Mouse (Mus musculus): Measurements from ENCODE around the gene Slc35d3. TPM values are rescaled to one million over a fixed set of nuclear protein-coding genes. Genes with fewer than 3 reads are reported as not detected.

Slc35d3 gene
- not detected in 2 replicates for total RNA-seq (2017)

GRCm38 (mm10) chr10:19850998-19851691 is at the start of gene Slc35d3:
Gene Slc35d3 (minus strand): TSS chr10:19851459.
- peak; percentile 40; the same call in 1 of the 2 replicates for ATAC-seq (ENCODE audit: extremely low read depth, insufficient number of reproducible peaks, low FRiP score, poor library complexity, severe bottlenecking)

GRCm38 (mm10) chr10:19900191-19900590 is 48.9 kb upstream of the Slc35d3 start:
- no peak for ATAC-seq (ENCODE audit: extremely low read depth, insufficient number of reproducible peaks, low FRiP score, poor library complexity, severe bottlenecking)

- peak; percentile 33; the same call in 1 of the 2 replicates for ATAC-seq (ENCODE audit: extremely low read depth, insufficient number of reproducible peaks, low FRiP score, poor library complexity, severe bottlenecking)
Observed at GRCm38 (mm10) chr10:19893976-19894375, 42.7 kb upstream of the Slc35d3 start.

- ATAC-seq (ENCODE audit: extremely low read depth, insufficient number of reproducible peaks, low FRiP score, poor library complexity, severe bottlenecking) = no peak
Observed at GRCm38 (mm10) chr10:19893146-19893545, 41.9 kb upstream of the Slc35d3 start.

GRCm38 (mm10) chr10:19891686-19892085 is 40.4 kb upstream of the Slc35d3 start:
- no peak for ATAC-seq (ENCODE audit: extremely low read depth, insufficient number of reproducible peaks, low FRiP score, poor library complexity, severe bottlenecking)

- ATAC-seq (ENCODE audit: extremely low read depth, insufficient number of reproducible peaks, low FRiP score, poor library complexity, severe bottlenecking) = no peak
Observed at GRCm38 (mm10) chr10:19889908-19890307, 38.6 kb upstream of the Slc35d3 start.

GRCm38 (mm10) chr10:19886249-19886648 is 35.0 kb upstream of the Slc35d3 start:
- ATAC-seq (ENCODE audit: extremely low read depth, insufficient number of reproducible peaks, low FRiP score, poor library complexity, severe bottlenecking) = no peak

GRCm38 (mm10) chr10:19884409-19884808 is 33.1 kb upstream of the Slc35d3 start:
- ATAC-seq (ENCODE audit: extremely low read depth, insufficient number of reproducible peaks, low FRiP score, poor library complexity, severe bottlenecking) = no peak

GRCm38 (mm10) chr10:19880437-19880836 is 29.2 kb upstream of the Slc35d3 start:
- ATAC-seq (ENCODE audit: extremely low read depth, insufficient number of reproducible peaks, low FRiP score, poor library complexity, severe bottlenecking) = no peak

GRCm38 (mm10) chr10:19879161-19879560 is 27.9 kb upstream of the Slc35d3 start:
- ATAC-seq (ENCODE audit: extremely low read depth, insufficient number of reproducible peaks, low FRiP score, poor library complexity, severe bottlenecking) = no peak

GRCm38 (mm10) chr10:19877679-19878078 is 26.4 kb upstream of the Slc35d3 start:
- ATAC-seq (ENCODE audit: extremely low read depth, insufficient number of reproducible peaks, low FRiP score, poor library complexity, severe bottlenecking) = no peak

GRCm38 (mm10) chr10:19877257-19877656 is 26.0 kb upstream of the Slc35d3 start:
- ATAC-seq (ENCODE audit: extremely low read depth, insufficient number of reproducible peaks, low FRiP score, poor library complexity, severe bottlenecking) = no peak

- ATAC-seq (ENCODE audit: extremely low read depth, insufficient number of reproducible peaks, low FRiP score, poor library complexity, severe bottlenecking) = no peak
Observed at GRCm38 (mm10) chr10:19876669-19877068, 25.4 kb upstream of the Slc35d3 start.

GRCm38 (mm10) chr10:19875346-19875745 is 24.1 kb upstream of the Slc35d3 start:
- ATAC-seq (ENCODE audit: extremely low read depth, insufficient number of reproducible peaks, low FRiP score, poor library complexity, severe bottlenecking) = no peak

- no peak for ATAC-seq (ENCODE audit: extremely low read depth, insufficient number of reproducible peaks, low FRiP score, poor library complexity, severe bottlenecking)
Observed at GRCm38 (mm10) chr10:19855597-19856306, 4.5 kb upstream of the Slc35d3 start.

- no peak for ATAC-seq (ENCODE audit: extremely low read depth, insufficient number of reproducible peaks, low FRiP score, poor library complexity, severe bottlenecking)
Observed at GRCm38 (mm10) chr10:19853609-19854008, 2.4 kb upstream of the Slc35d3 start.

GRCm38 (mm10) chr10:19852776-19853175 is 1.5 kb upstream of the Slc35d3 start:
- no peak for ATAC-seq (ENCODE audit: extremely low read depth, insufficient number of reproducible peaks, low FRiP score, poor library complexity, severe bottlenecking)

- no peak for ATAC-seq (ENCODE audit: extremely low read depth, insufficient number of reproducible peaks, low FRiP score, poor library complexity, severe bottlenecking)
Observed at GRCm38 (mm10) chr10:19850544-19850997, 688 bp downstream of the Slc35d3 start.

GRCm38 (mm10) chr10:19849771-19850365 is 1.4 kb downstream of the Slc35d3 start:
- ATAC-seq (ENCODE audit: extremely low read depth, insufficient number of reproducible peaks, low FRiP score, poor library complexity, severe bottlenecking) = no peak

Measured in neutrophil, adult 5-6 weeks (primary cell).